Comparison of ENCODE assay signal across 7 mouse cellular contexts in the genomic region with DNA sequence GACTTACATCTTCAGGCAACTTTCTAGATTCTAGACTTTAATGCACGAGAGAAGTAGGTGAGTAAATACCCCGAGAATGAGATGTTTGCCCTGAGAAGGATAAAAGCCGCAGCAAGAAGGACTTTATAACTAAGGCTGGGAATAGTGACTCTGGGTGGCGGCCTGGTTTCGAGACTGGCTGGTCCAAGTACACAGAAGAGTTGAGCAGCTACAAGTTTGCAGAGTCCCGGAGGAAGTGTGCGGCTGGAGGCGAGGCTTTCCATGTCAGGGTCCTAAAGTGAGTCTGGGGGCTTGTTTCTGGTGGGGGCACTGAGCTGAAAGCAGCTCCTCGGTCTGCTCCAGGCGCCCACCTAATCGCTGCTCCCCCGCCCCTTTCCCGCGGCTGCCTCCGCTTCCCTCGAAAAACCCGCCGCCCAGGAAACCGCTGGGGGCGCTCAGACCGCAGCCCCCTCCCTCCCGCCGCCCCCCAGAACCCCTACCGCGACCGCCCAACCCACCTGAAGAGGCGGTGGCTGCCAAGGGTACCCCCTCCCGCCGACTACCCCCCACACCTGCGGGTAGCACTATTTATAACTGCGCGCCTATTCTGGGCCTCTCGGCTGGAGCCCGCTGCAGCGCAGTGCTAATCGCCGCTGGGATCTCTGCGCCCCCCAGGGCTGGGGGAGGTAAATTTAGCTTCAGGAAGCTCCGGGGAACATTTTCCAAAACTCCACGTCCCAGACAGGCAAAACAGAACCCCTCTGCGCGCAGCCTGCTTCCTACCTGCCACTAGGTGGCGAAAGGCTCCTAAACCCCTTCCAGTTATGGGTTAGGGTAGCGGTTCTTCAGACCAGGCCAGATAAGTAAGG. TPM values are rescaled to one million over a fixed set of nuclear protein-coding genes. Genes with fewer than 3 reads are reported as not detected.
DNase-seq lines count a peak whose midpoint lies in the region; ATAC-seq lines count a peak whose summit lies in the region.

No protein-coding gene starts in this region.

- peak; percentile 90 for DNase-seq in ES-CJ7 (ENCODE audit: low read depth, low spot score)
- peak; percentile 78 for DNase-seq in adrenal gland, postnatal 10 days
- DNase-seq in embryonic facial prominence, embryonic 14.5 days (ENCODE audit: low spot score), result peak; percentile 92
- peak; percentile 81 to 83 for DNase-seq in kidney, postnatal 25 days

- peak overlapping the region; percentile 49 for H3K4me3 ChIP-seq in embryonic facial prominence, embryonic 14.5 days (ENCODE audit: low read depth, low read length)
- peak overlapping the region; percentile 77 for H3K4me3 ChIP-seq in heart, embryonic 16.5 days (ENCODE audit: low read length)
- peak overlapping the region; percentile 65 for H3K4me3 ChIP-seq in stomach, embryonic 14.5 days (ENCODE audit: low read depth, low read length)

- H3K36me3 ChIP-seq in embryonic facial prominence, embryonic 14.5 days (ENCODE audit: control insufficient read depth, insufficient read depth, low read length), result 0 out of 2 replicates have a peak, but pooled peaks cover 2% of the 10 kb centered on the region
- H3K36me3 ChIP-seq in heart, embryonic 16.5 days (ENCODE audit: control insufficient read depth, insufficient read depth), result no peaks in the 10 kb centered on the region
- H3K36me3 ChIP-seq in stomach, embryonic 14.5 days (ENCODE audit: control insufficient read depth, insufficient read depth, low read length), result no peaks in the 10 kb centered on the region

- under 1% methylated on average over 28 of the region's 44 CpGs for WGBS in embryonic facial prominence, embryonic 14.5 days
- WGBS in heart, embryonic 16.5 days, result under 1% methylated on average over 44 of the region's 44 CpGs
- under 1% methylated on average over 43 of the region's 44 CpGs for whole genome bisulfite sequencing in stomach, embryonic 14.5 days

- peak overlapping the region; percentile 91 for H3K4me2 ChIP-seq in embryonic facial prominence, embryonic 14.5 days (ENCODE audit: low read depth, low read length)
- peak overlapping the region; percentile 90 for H3K4me2 ChIP-seq in heart, embryonic 16.5 days (ENCODE audit: low read depth, low read length)
- peak overlapping the region; percentile 97 for H3K4me2 ChIP-seq in stomach, embryonic 14.5 days (replicated peaks; ENCODE audit: low read depth, low read length)

- no peaks in the 10 kb centered on the region for H3K9me3 ChIP-seq in embryonic facial prominence, embryonic 14.5 days (ENCODE audit: control insufficient read depth, low read length)
- no peaks in the 10 kb centered on the region for H3K9me3 ChIP-seq in heart, embryonic 16.5 days (replicated peaks; ENCODE audit: control insufficient read depth, low read length)
- H3K9me3 ChIP-seq in stomach, embryonic 14.5 days (ENCODE audit: control insufficient read depth, low read depth, low read length), result no peaks in the 10 kb centered on the region

- 0 out of 2 replicates have a peak, but pooled peaks have one; percentile 14 for ATAC-seq in embryonic facial prominence, embryonic 14.5 days (ENCODE audit: low read depth)
- ATAC-seq in heart, embryonic 16.5 days (replicated peaks; ENCODE audit: extremely low read depth, insufficient read depth, low FRiP score), result no peak
- 0 out of 2 replicates have a peak, but pooled peaks have one; percentile 16 for ATAC-seq in megakaryocyte-erythroid progenitor cell, adult 5-6 weeks (replicated peaks; ENCODE audit: low FRiP score, low TSS enrichment, poor library complexity, severe bottlenecking)
- no peak for ATAC-seq in stomach, embryonic 14.5 days (ENCODE audit: insufficient number of reproducible peaks, insufficient read depth, low FRiP score, low read depth)

- H3K27me3 ChIP-seq in embryonic facial prominence, embryonic 14.5 days (replicated peaks; ENCODE audit: control insufficient read depth, insufficient read depth, low read length), result peaks cover 14% of the 10 kb centered on the region
- no peaks in the 10 kb centered on the region for H3K27me3 ChIP-seq in heart, embryonic 16.5 days (ENCODE audit: control insufficient read depth, insufficient read depth, low read length)
- H3K27me3 ChIP-seq in stomach, embryonic 14.5 days (ENCODE audit: control insufficient read depth, insufficient read depth, low read length), result no peaks in the 10 kb centered on the region

- H3K9ac ChIP-seq in embryonic facial prominence, embryonic 14.5 days (ENCODE audit: low read depth, low read length), result peak overlapping the region; percentile 67
- peak overlapping the region; percentile 74 for H3K9ac ChIP-seq in heart, embryonic 16.5 days (ENCODE audit: low read length)
- H3K9ac ChIP-seq in stomach, embryonic 14.5 days (replicated peaks; ENCODE audit: low read depth, low read length), result peak overlapping the region; percentile 53; the same call in 1 of the 2 replicates

- peaks cover 33% of the 10 kb centered on the region for H3K4me1 ChIP-seq in embryonic facial prominence, embryonic 14.5 days (ENCODE audit: control insufficient read depth, insufficient read depth, low read length)
- peaks cover 18% of the 10 kb centered on the region for H3K4me1 ChIP-seq in heart, embryonic 16.5 days (ENCODE audit: control insufficient read depth, insufficient read depth, low read length)
- peaks cover 22% of the 10 kb centered on the region for H3K4me1 ChIP-seq in stomach, embryonic 14.5 days (ENCODE audit: control insufficient read depth, insufficient read depth, low read length)

- peak overlapping the region; percentile 65 for H3K27ac ChIP-seq in embryonic facial prominence, embryonic 14.5 days (replicated peaks; ENCODE audit: low read depth, low read length)
- peak overlapping the region; percentile 97 for H3K27ac ChIP-seq in heart, embryonic 16.5 days (ENCODE audit: low read length)
- H3K27ac ChIP-seq in stomach, embryonic 14.5 days (ENCODE audit: low read length), result peak overlapping the region; percentile 30; the same call in 1 of the 2 replicates

RNA-seq across cellular contexts. Expression of a gene that starts 1.5 kb away (rescaled TPM):
- 10 to 100 TPM; 62.3 to 62.4 TPM for total RNA-seq in adrenal gland, postnatal 10 days (2021)
- 2.3 and 3.6 TPM in 2 replicates for polyA plus RNA-seq in embryonic facial prominence, embryonic 14.5 days (2014; fragmentation: Nextera tagmentation; extraction: Ambion mirVana)
- 1.7 and 2.6 TPM in 2 replicates for polyA plus RNA-seq in heart, embryonic 16.5 days (2015; fragmentation: Nextera tagmentation; extraction: Ambion mirVana)
- 5.0 and 6.6 TPM in 2 replicates for total RNA-seq in megakaryocyte-erythroid progenitor cell, adult 5-6 weeks (2014; fragmentation: Nextera tagmentation)
- total RNA-seq in megakaryocyte-erythroid progenitor cell, adult 5-6 weeks (2017), result 7.3 and 11.5 TPM in 2 replicates
- polyA plus RNA-seq in stomach, embryonic 14.5 days (2014; fragmentation: Nextera tagmentation; extraction: Ambion mirVana), result 4.5 and 5.7 TPM in 2 replicates

RNA-seq across cellular contexts. Expression of a gene that starts 6.6 kb away (rescaled TPM):
- under 1 TPM in 1 of 2 experiments, not detected in 1; 0.24 TPM for total RNA-seq in adrenal gland, postnatal 10 days (2021)
- not detected in 2 replicates for polyA plus RNA-seq in embryonic facial prominence, embryonic 14.5 days (2014; fragmentation: Nextera tagmentation; extraction: Ambion mirVana)
- 1.7 TPM in 1 of 2 replicates, not detected in the other for polyA plus RNA-seq in heart, embryonic 16.5 days (2015; fragmentation: Nextera tagmentation; extraction: Ambion mirVana)
- total RNA-seq in megakaryocyte-erythroid progenitor cell, adult 5-6 weeks (2014; fragmentation: Nextera tagmentation), result 3.5 and 3.6 TPM in 2 replicates
- total RNA-seq in megakaryocyte-erythroid progenitor cell, adult 5-6 weeks (2017), result not detected in 2 replicates
- 0.55 TPM in 1 of 2 replicates, not detected in the other for polyA plus RNA-seq in stomach, embryonic 14.5 days (2014; fragmentation: Nextera tagmentation; extraction: Ambion mirVana)

RNA-seq across cellular contexts. Expression of a gene that starts 15.6 kb away (rescaled TPM):
- 10 to 100 TPM; 49.4 to 54.6 TPM for total RNA-seq in adrenal gland, postnatal 10 days (2021)
- polyA plus RNA-seq in embryonic facial prominence, embryonic 14.5 days (2014; fragmentation: Nextera tagmentation; extraction: Ambion mirVana), result 24.2 and 24.8 TPM in 2 replicates
- 38.8 and 41.0 TPM in 2 replicates for polyA plus RNA-seq in heart, embryonic 16.5 days (2015; fragmentation: Nextera tagmentation; extraction: Ambion mirVana)
- 24.8 and 27.7 TPM in 2 replicates for total RNA-seq in megakaryocyte-erythroid progenitor cell, adult 5-6 weeks (2014; fragmentation: Nextera tagmentation)
- total RNA-seq in megakaryocyte-erythroid progenitor cell, adult 5-6 weeks (2017), result 10.7 and 12.6 TPM in 2 replicates
- polyA plus RNA-seq in stomach, embryonic 14.5 days (2014; fragmentation: Nextera tagmentation; extraction: Ambion mirVana), result 22.3 and 24.5 TPM in 2 replicates

RNA-seq across cellular contexts. Expression of a gene that starts 22.2 kb away (rescaled TPM):
- 10 to 100 TPM; 39.8 to 43.2 TPM for total RNA-seq in adrenal gland, postnatal 10 days (2021)
- 380 and 425 TPM in 2 replicates for polyA plus RNA-seq in embryonic facial prominence, embryonic 14.5 days (2014; fragmentation: Nextera tagmentation; extraction: Ambion mirVana)
- 288 and 304 TPM in 2 replicates for polyA plus RNA-seq in heart, embryonic 16.5 days (2015; fragmentation: Nextera tagmentation; extraction: Ambion mirVana)
- 185 and 237 TPM in 2 replicates for total RNA-seq in megakaryocyte-erythroid progenitor cell, adult 5-6 weeks (2014; fragmentation: Nextera tagmentation)
- 127 and 184 TPM in 2 replicates for total RNA-seq in megakaryocyte-erythroid progenitor cell, adult 5-6 weeks (2017)
- polyA plus RNA-seq in stomach, embryonic 14.5 days (2014; fragmentation: Nextera tagmentation; extraction: Ambion mirVana), result 470 and 503 TPM in 2 replicates

RNA-seq across cellular contexts. Expression of a gene that starts 22.2 kb away (rescaled TPM):
- total RNA-seq in adrenal gland, postnatal 10 days (2021), result 100 to 1,000 TPM in 1 of 2 experiments, 10 to 100 TPM in 1; 94.4 to 108 TPM
- polyA plus RNA-seq in embryonic facial prominence, embryonic 14.5 days (2014; fragmentation: Nextera tagmentation; extraction: Ambion mirVana), result 74.0 and 75.2 TPM in 2 replicates
- 67.7 and 72.3 TPM in 2 replicates for polyA plus RNA-seq in heart, embryonic 16.5 days (2015; fragmentation: Nextera tagmentation; extraction: Ambion mirVana)
- 95.9 and 113 TPM in 2 replicates for total RNA-seq in megakaryocyte-erythroid progenitor cell, adult 5-6 weeks (2014; fragmentation: Nextera tagmentation)
- 40.2 and 68.5 TPM in 2 replicates for total RNA-seq in megakaryocyte-erythroid progenitor cell, adult 5-6 weeks (2017)
- polyA plus RNA-seq in stomach, embryonic 14.5 days (2014; fragmentation: Nextera tagmentation; extraction: Ambion mirVana), result 68.7 and 73.2 TPM in 2 replicates

Comparison
In these comparisons a context has a peak if more than half of its experiments do, and no peak if none do; other contexts are left out.
1. ATAC-seq: peak in embryonic facial prominence, embryonic 14.5 days (single experiment) and megakaryocyte-erythroid progenitor cell, adult 5-6 weeks (single experiment); none in heart, embryonic 16.5 days (single experiment) and stomach, embryonic 14.5 days (single experiment).
2. H3K27ac ChIP-seq: peak in every context shown above with its lines; median percentile 97 in heart, embryonic 16.5 days; 65 in embryonic facial prominence, embryonic 14.5 days; 30 in stomach, embryonic 14.5 days.
3. Peak in every context shown above with its lines, with median percentiles within 50 percentile points of each other: DNase-seq, H3K4me2 ChIP-seq, H3K4me3 ChIP-seq and H3K9ac ChIP-seq.